Mouse (Mus musculus) cortical plate, adult 2 months (tissue): Measurements from ENCODE around the gene Prox1.

Experiments
- CTCF ChIP-seq: fragments of 200-500 bp; IDR thresholded peaks from 2 replicates; pipeline ENCODE4 v1.5.1; 2011; ENCODE audit warnings: mild to moderate bottlenecking, control low read depth, low read length; ENCODE audit not compliant: insufficient read depth; ENCODE audit errors: extremely low read depth
- POLR2A ChIP-seq: fragments of 200-500 bp; IDR thresholded peaks from 2 replicates; pipeline ENCODE4 v1.6.1; 2011; ENCODE audit warnings: mild to moderate bottlenecking, low read length, control low read depth; ENCODE audit not compliant: insufficient read depth; ENCODE audit errors: extremely low read depth

DNA sequence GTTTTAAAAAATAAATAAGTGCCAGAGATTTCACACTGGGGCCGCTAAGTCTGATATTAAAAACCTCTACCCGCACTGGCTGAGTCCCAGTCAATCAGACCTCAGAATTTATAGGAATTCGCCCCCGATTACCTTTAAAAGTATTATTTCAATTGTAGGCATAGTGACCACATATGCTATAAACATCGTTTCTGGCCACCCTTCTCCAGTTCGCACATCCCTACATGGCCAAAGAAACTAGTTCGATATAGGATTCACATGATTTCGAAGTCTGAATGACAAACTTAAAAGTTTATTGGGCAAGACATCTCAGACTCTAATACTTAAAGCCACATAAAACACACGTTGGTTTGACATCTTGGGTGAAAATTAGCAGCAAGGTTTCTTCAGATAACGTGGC lies 827 bp upstream of the Prox1 start:
- TF ChIP-seq CTCF (no peak), POLR2A (no peak)
